9 mouse cellular contexts compared by ENCODE assay signal in genomic region chr13:94062349-94063111, GRCm38 (mm10). TPM values are rescaled to one million over a fixed set of nuclear protein-coding genes. Genes with fewer than 3 reads are reported as not detected.
DNase-seq lines count a peak whose midpoint lies in the region; ATAC-seq and TF ChIP-seq lines count a peak whose summit lies in the region.
"Had no signal": no experiment of that assay in that cellular context is flagged by ENCODE, and none has a peak within 500 bp of the region (broad histone marks: within the 10 kb centered on the region; RNA-seq: fewer than 3 reads in every experiment).

No protein-coding gene starts in this region.

- H3K4me3 ChIP-seq in embryonic facial prominence, embryonic 12.5 days: peak overlapping the region; percentile 5; the same call in 1 of the 2 replicates
- peak overlapping the region; percentile 2; the same call in 1 of the 2 replicates for H3K4me3 ChIP-seq in intestine, postnatal 0 days (ENCODE audit: low read depth, low read length)
- H3K4me3 ChIP-seq in lung, embryonic 15.5 days: peak overlapping the region; percentile 10; the same call in 1 of the 2 replicates
- H3K4me3 ChIP-seq: heart, adult 2 months had no signal

- WGBS in embryonic facial prominence, embryonic 12.5 days: 17% methylated on average over 21 of the region's 21 CpGs
- 13% methylated on average over 21 of the region's 21 CpGs for WGBS in intestine, postnatal 0 days
- whole genome bisulfite sequencing in lung, embryonic 15.5 days: 14% methylated on average over 20 of the region's 21 CpGs

- H3K9me3 ChIP-seq in embryonic facial prominence, embryonic 12.5 days: no peaks in the 10 kb centered on the region
- no peaks in the 10 kb centered on the region for H3K9me3 ChIP-seq in intestine, postnatal 0 days (ENCODE audit: control insufficient read depth)
- no peaks in the 10 kb centered on the region for H3K9me3 ChIP-seq in lung, embryonic 15.5 days

- H3K9ac ChIP-seq in embryonic facial prominence, embryonic 12.5 days: 0 out of 2 replicates have a peak overlapping the region, but pooled peaks have one; percentile 24
- H3K9ac ChIP-seq in intestine, postnatal 0 days (ENCODE audit: low read depth, low read length): no peak overlapping the region
- no peak overlapping the region for H3K9ac ChIP-seq in lung, embryonic 15.5 days

- TF ChIP-seq CTCF in intestine, postnatal 0 days (IDR thresholded peaks at IDR 0.05; ENCODE audit: low read depth): no peak

- H3K27me3 ChIP-seq in embryonic facial prominence, embryonic 12.5 days: peaks cover 3% of the 10 kb centered on the region; the same call in 1 of the 2 replicates
- no peaks in the 10 kb centered on the region for H3K27me3 ChIP-seq in intestine, postnatal 0 days (replicated peaks; ENCODE audit: control insufficient read depth, insufficient read depth, low read length)
- H3K27me3 ChIP-seq in lung, embryonic 15.5 days: no peaks in the 10 kb centered on the region

- peak; percentile 22 for DNase-seq in thymus, postnatal 0 days (ENCODE audit: low spot score)
- DNase-seq in thymus, adult 18-20 months: no peak
- DNase-seq in cerebellum, adult 9-10 months: no peak
- no peak for DNase-seq in cerebellum, adult 18-20 months
- no peak for DNase-seq in cerebellum, adult 9-11 months

- peaks cover 69% of the 10 kb centered on the region for H3K4me1 ChIP-seq in embryonic facial prominence, embryonic 12.5 days
- peaks cover 16% of the 10 kb centered on the region; the same call in 1 of the 2 replicates for H3K4me1 ChIP-seq in intestine, postnatal 0 days (replicated peaks; ENCODE audit: control insufficient read depth, insufficient read depth, low read length)
- H3K4me1 ChIP-seq in lung, embryonic 15.5 days: peaks cover 63% of the 10 kb centered on the region

- H3K27ac ChIP-seq in embryonic facial prominence, embryonic 12.5 days: no peak overlapping the region
- H3K27ac ChIP-seq in intestine, postnatal 0 days (ENCODE audit: low read depth, low read length): no peak overlapping the region
- peak overlapping the region; percentile 54 for H3K27ac ChIP-seq in lung, embryonic 15.5 days
- H3K27ac ChIP-seq: heart, adult 2 months had no signal

- peak overlapping the region; percentile 31 for H3K4me2 ChIP-seq in embryonic facial prominence, embryonic 12.5 days (replicated peaks)
- peak overlapping the region; percentile 53 for H3K4me2 ChIP-seq in intestine, postnatal 0 days (replicated peaks; ENCODE audit: low read depth)
- peak overlapping the region; percentile 45 for H3K4me2 ChIP-seq in lung, embryonic 15.5 days

- no peak for ATAC-seq in embryonic facial prominence, embryonic 12.5 days (ENCODE audit: insufficient number of reproducible peaks, insufficient read depth, low FRiP score, low TSS enrichment)
- peak; percentile 48 for ATAC-seq in intestine, postnatal 0 days
- peak; percentile 31; the same call in 1 of the 2 replicates for ATAC-seq in lung, embryonic 15.5 days (ENCODE audit: borderline replicate concordance, extremely low read depth, low FRiP score, low TSS enrichment)

- no peaks in the 10 kb centered on the region for H3K36me3 ChIP-seq in embryonic facial prominence, embryonic 12.5 days
- H3K36me3 ChIP-seq in intestine, postnatal 0 days (ENCODE audit: control insufficient read depth, insufficient read depth): no peaks in the 10 kb centered on the region
- no peaks in the 10 kb centered on the region for H3K36me3 ChIP-seq in lung, embryonic 15.5 days

RNA-seq across cellular contexts. Expression of gene Lhfpl2, which starts 4.9 kb away (rescaled TPM):
- 5.2 and 5.8 TPM in 2 replicates for polyA plus RNA-seq in thymus, postnatal 0 days (2015; fragmentation: Nextera tagmentation; extraction: Ambion mirVana)
- polyA plus RNA-seq in embryonic facial prominence, embryonic 12.5 days (2016; fragmentation: Nextera tagmentation; extraction: Ambion mirVana): 67.6 and 69.4 TPM in 2 replicates
- polyA plus RNA-seq in intestine, postnatal 0 days (2015; fragmentation: Nextera tagmentation; extraction: Ambion mirVana): 10.2 and 10.9 TPM in 2 replicates
- polyA plus RNA-seq in lung, embryonic 15.5 days (2015; fragmentation: Nextera tagmentation; extraction: Ambion mirVana): 53.7 and 56.7 TPM in 2 replicates
